Mouse (Mus musculus): ENCODE results near the gene Anapc10. TPM values are rescaled to one million over a fixed set of nuclear protein-coding genes. Genes with fewer than 3 reads are reported as not detected.
"Not testable (repeated sequence)": the region's sequence is repeated elsewhere in the genome, so short reads cannot be mapped to it uniquely, and the experiment has no call there.

The Anapc10 gene
- polyA plus RNA-seq, 1 experiment, result 7.7 TPM

- Histone ChIP-seq H3ac (ENCODE audit: control insufficient read depth, insufficient read length) (no peak overlapping the region), H3K36me3 (ENCODE audit: control insufficient read depth, insufficient read depth) (no peaks in the 10 kb centered on the region), H3K4me3 (no peak overlapping the region), H3K27me3 (ENCODE audit: control insufficient read depth, insufficient read depth, insufficient read length) (no peaks in the 10 kb centered on the region), H3K4me2 (ENCODE audit: low read depth) (no peak overlapping the region), H3K79me2 (ENCODE audit: control insufficient read depth, insufficient read depth) (no peaks in the 10 kb centered on the region)
- TF ChIP-seq REST (IDR thresholded peaks at IDR 0.05; ENCODE audit: insufficient read depth, insufficient read length) (no peak), CEBPB (IDR thresholded peaks at IDR 0.05; ENCODE audit: insufficient read depth, poor library complexity, severe bottlenecking) (no peak), POLR2A (IDR thresholded peaks at IDR 0.05; ENCODE audit: insufficient read length, low read depth) (no peak), MYOG (IDR thresholded peaks at IDR 0.05; ENCODE audit: control insufficient read depth in 1 of 3, insufficient read depth in 1 of 3, insufficient read length in 2 of 3, low read depth in 2 of 3) (no peak), TCF3 (IDR thresholded peaks at IDR 0.05; ENCODE audit: insufficient read length, low read depth) (no peak), MAX (IDR thresholded peaks at IDR 0.05; ENCODE audit: low read depth) (no peak), E2F4 (IDR thresholded peaks at IDR 0.05; ENCODE audit: insufficient read depth) (no peak)
Observed at GRCm38 (mm10) chr8:79748171-79748570, 36.6 kb downstream of the Anapc10 start.

GRCm38 (mm10) chr8:79748591-79748990 lies 37.0 kb downstream of the Anapc10 start:
- H3K4me3 ChIP-seq, result no peak overlapping the region
- TF ChIP-seq POLR2A (IDR thresholded peaks at IDR 0.05; ENCODE audit: insufficient read length, low read depth), result no peak
- TF ChIP-seq MAX (IDR thresholded peaks at IDR 0.05; ENCODE audit: low read depth), result no peak
- TF ChIP-seq E2F4 (IDR thresholded peaks at IDR 0.05; ENCODE audit: insufficient read depth), result no peak
- TF ChIP-seq CEBPB (IDR thresholded peaks at IDR 0.05; ENCODE audit: insufficient read depth, poor library complexity, severe bottlenecking), result no peak
- no peak for TF ChIP-seq REST (IDR thresholded peaks at IDR 0.05; ENCODE audit: insufficient read depth, insufficient read length)
- no peak for TF ChIP-seq TCF3 (IDR thresholded peaks at IDR 0.05; ENCODE audit: insufficient read length, low read depth)
- no peak for TF ChIP-seq TCF12 (IDR thresholded peaks at IDR 0.05; ENCODE audit: insufficient read depth, poor library complexity, severe bottlenecking)
- TF ChIP-seq POLR2AphosphoS2 (IDR thresholded peaks at IDR 0.05; ENCODE audit: insufficient read length, low read depth), result no peak
- no peak for TF ChIP-seq USF1 (IDR thresholded peaks at IDR 0.05; ENCODE audit: low read depth)
- TF ChIP-seq SRF (IDR thresholded peaks at IDR 0.05; ENCODE audit: control insufficient read depth, insufficient read length, low read depth), result no peak
- no peak for TF ChIP-seq MYOG (IDR thresholded peaks at IDR 0.05; ENCODE audit: control insufficient read depth in 1 of 3, insufficient read depth in 1 of 3, insufficient read length in 2 of 3, low read depth in 2 of 3)
- no peak for TF ChIP-seq MYOD1 (IDR thresholded peaks at IDR 0.05; ENCODE audit: control insufficient read depth in 1 of 3, insufficient read length in 2 of 3, low read depth in 2 of 3)
- no peak overlapping the region for H3ac ChIP-seq (ENCODE audit: control insufficient read depth, insufficient read length)
- no peak overlapping the region for H3K4me2 ChIP-seq (ENCODE audit: low read depth)
- H3K27me3 ChIP-seq (ENCODE audit: control insufficient read depth, insufficient read depth, insufficient read length), result no peaks in the 10 kb centered on the region
- no peaks in the 10 kb centered on the region for H3K36me3 ChIP-seq (ENCODE audit: control insufficient read depth, insufficient read depth)
- no peaks in the 10 kb centered on the region for H3K79me2 ChIP-seq (ENCODE audit: control insufficient read depth, insufficient read depth)

- H3ac ChIP-seq (ENCODE audit: control insufficient read depth, insufficient read length), result no peak overlapping the region
- H3K4me2 ChIP-seq (ENCODE audit: low read depth), result no peak overlapping the region
- no peaks in the 10 kb centered on the region for H3K27me3 ChIP-seq (ENCODE audit: control insufficient read depth, insufficient read depth, insufficient read length)
- H3K36me3 ChIP-seq (ENCODE audit: control insufficient read depth, insufficient read depth), result no peaks in the 10 kb centered on the region
- no peak overlapping the region for H3K4me3 ChIP-seq
- no peak for TF ChIP-seq TCF12 (IDR thresholded peaks at IDR 0.05; ENCODE audit: insufficient read depth, poor library complexity, severe bottlenecking)
- TF ChIP-seq SRF (IDR thresholded peaks at IDR 0.05; ENCODE audit: control insufficient read depth, insufficient read length, low read depth), result no peak
- no peaks in the 10 kb centered on the region for H3K79me2 ChIP-seq (ENCODE audit: control insufficient read depth, insufficient read depth)
Observed at GRCm38 (mm10) chr8:79750305-79750704, 38.7 kb downstream of the Anapc10 start.

GRCm38 (mm10) chr8:79794873-79795272 lies 83.3 kb downstream of the Anapc10 start:
- not testable (repeated sequence) for H3ac ChIP-seq (ENCODE audit: control insufficient read depth, insufficient read length); H3K79me2 ChIP-seq (ENCODE audit: control insufficient read depth, insufficient read depth); H3K4me3 ChIP-seq; H3K4me2 ChIP-seq (ENCODE audit: low read depth); H3K36me3 ChIP-seq (ENCODE audit: control insufficient read depth, insufficient read depth); H3K27me3 ChIP-seq (ENCODE audit: control insufficient read depth, insufficient read depth, insufficient read length)

GRCm38 (mm10) chr8:79796690-79797089 lies 85.1 kb downstream of the Anapc10 start:
- no peak overlapping the region for H3K4me2 ChIP-seq (ENCODE audit: low read depth)
- no peak overlapping the region for H3ac ChIP-seq (ENCODE audit: control insufficient read depth, insufficient read length)
- H3K79me2 ChIP-seq (ENCODE audit: control insufficient read depth, insufficient read depth), result no peaks in the 10 kb centered on the region
- no peaks in the 10 kb centered on the region for H3K27me3 ChIP-seq (ENCODE audit: control insufficient read depth, insufficient read depth, insufficient read length)
- no peak for TF ChIP-seq TCF3 (IDR thresholded peaks at IDR 0.05; ENCODE audit: insufficient read length, low read depth)
- no peak for TF ChIP-seq MAX (IDR thresholded peaks at IDR 0.05; ENCODE audit: low read depth)
- TF ChIP-seq USF1 (IDR thresholded peaks at IDR 0.05; ENCODE audit: low read depth), result no peak
- no peak for TF ChIP-seq MYOD1 (IDR thresholded peaks at IDR 0.05; ENCODE audit: control insufficient read depth in 1 of 3, insufficient read length in 2 of 3, low read depth in 2 of 3)
- no peak for TF ChIP-seq TCF12 (IDR thresholded peaks at IDR 0.05; ENCODE audit: insufficient read depth, poor library complexity, severe bottlenecking)
- no peak for TF ChIP-seq CEBPB (IDR thresholded peaks at IDR 0.05; ENCODE audit: insufficient read depth, poor library complexity, severe bottlenecking)
- no peak for TF ChIP-seq REST (IDR thresholded peaks at IDR 0.05; ENCODE audit: insufficient read depth, insufficient read length)
- TF ChIP-seq MYOG (IDR thresholded peaks at IDR 0.05; ENCODE audit: control insufficient read depth in 1 of 3, insufficient read depth in 1 of 3, insufficient read length in 2 of 3, low read depth in 2 of 3), result no peak
- no peak for TF ChIP-seq E2F4 (IDR thresholded peaks at IDR 0.05; ENCODE audit: insufficient read depth)
- H3K4me3 ChIP-seq, result no peak overlapping the region
- H3K36me3 ChIP-seq (ENCODE audit: control insufficient read depth, insufficient read depth), result no peaks in the 10 kb centered on the region

- H3K36me3 ChIP-seq (ENCODE audit: control insufficient read depth, insufficient read depth), result no peaks in the 10 kb centered on the region
- TF ChIP-seq REST (IDR thresholded peaks at IDR 0.05; ENCODE audit: insufficient read depth, insufficient read length), result no peak
- TF ChIP-seq POLR2AphosphoS2 (IDR thresholded peaks at IDR 0.05; ENCODE audit: insufficient read length, low read depth), result no peak
- no peak for TF ChIP-seq MYOD1 (IDR thresholded peaks at IDR 0.05; ENCODE audit: control insufficient read depth in 1 of 3, insufficient read length in 2 of 3, low read depth in 2 of 3)
- TF ChIP-seq TCF12 (IDR thresholded peaks at IDR 0.05; ENCODE audit: insufficient read depth, poor library complexity, severe bottlenecking), result no peak
- TF ChIP-seq POLR2A (IDR thresholded peaks at IDR 0.05; ENCODE audit: insufficient read length, low read depth), result no peak
- no peaks in the 10 kb centered on the region for H3K27me3 ChIP-seq (ENCODE audit: control insufficient read depth, insufficient read depth, insufficient read length)
- no peak overlapping the region for H3ac ChIP-seq (ENCODE audit: control insufficient read depth, insufficient read length)
- no peaks in the 10 kb centered on the region for H3K79me2 ChIP-seq (ENCODE audit: control insufficient read depth, insufficient read depth)
- H3K4me2 ChIP-seq (ENCODE audit: low read depth), result no peak overlapping the region
- H3K4me3 ChIP-seq, result no peak overlapping the region
Observed at GRCm38 (mm10) chr8:79804499-79804898, 92.9 kb downstream of the Anapc10 start.
